Mouse (Mus musculus) liver, adult 2 months (tissue): ENCODE data around the gene Gm20388. TPM values are rescaled to one million over a fixed set of nuclear protein-coding genes. Genes with fewer than 3 reads are reported as not detected.

Experiments
- DNase-seq: peaks from one replicate; pipeline ENCODE4 v3.0.0-alpha.2; 2011; ENCODE audit warnings: low read depth, low spot score; ENCODE audit errors: extremely low read depth
- H3K27ac ChIP-seq: fragments of 200-500 bp; replicated peaks from 2 replicates; pipeline ENCODE4 v1.5.1; 2012; ENCODE audit warnings: low read depth, mild to moderate bottlenecking, control low read depth, inconsistent platforms, low read length; ENCODE audit not compliant: insufficient read depth
- H3K27me3 ChIP-seq: fragments of 200-500 bp; 2 replicates; pipeline ENCODE4 v1.6.1; 2012; ENCODE audit warnings: mild to moderate bottlenecking, moderate library complexity, low read length, inconsistent platforms; ENCODE audit not compliant: control insufficient read depth, insufficient read depth
- H3K36me3 ChIP-seq: fragments of 200-500 bp; 2 replicates; pipeline ENCODE4 v1.6.1; 2012; ENCODE audit warnings: low read length, inconsistent platforms; ENCODE audit not compliant: control insufficient read depth, insufficient read depth
- H3K4me1 ChIP-seq: fragments of 200-500 bp; 2 replicates; pipeline ENCODE4 v1.6.1; 2011; ENCODE audit warnings: low read length; ENCODE audit not compliant: control insufficient read depth, insufficient read depth
- H3K4me3 ChIP-seq: fragments of 200-500 bp; 2 replicates; pipeline ENCODE4 v1.5.1; 2011; ENCODE audit warnings: low read depth, mild to moderate bottlenecking, control low read depth, low read length, moderate library complexity; ENCODE audit not compliant: insufficient read depth
- H3K79me2 ChIP-seq: fragments of 200-500 bp; 2 replicates; pipeline ENCODE4 v1.6.1; 2012; ENCODE audit warnings: inconsistent platforms, mild to moderate bottlenecking, low read length, moderate library complexity; ENCODE audit not compliant: control insufficient read depth, insufficient read depth
- H3K9ac ChIP-seq: fragments of 200-500 bp; 2 replicates; pipeline ENCODE4 v1.6.1; 2012; ENCODE audit warnings: low read depth, mild to moderate bottlenecking, control low read depth, inconsistent platforms, low read length
- CTCF ChIP-seq: fragments of 200-500 bp; IDR thresholded peaks from 2 replicates; pipeline ENCODE4 v1.5.1; 2011; ENCODE audit warnings: low read depth, low read length, control low read depth
- POLR2A ChIP-seq: fragments of 200-500 bp; IDR thresholded peaks from 2 replicates; pipeline ENCODE4 v1.6.1; 2011; ENCODE audit warnings: low read length, control low read depth; ENCODE audit not compliant: insufficient read depth; ENCODE audit errors: extremely low read depth
- WGBS: fragments of 180-500 bp; shearing (Covaris S2); methylation state at CpG from one replicate; pipeline ENCODE4 v1.1.7; 2018; 5-methylcytosine and 5-hydroxymethylcytosine counted together
- polyA plus RNA-seq: library from polyadenylated mRNA; depleted of rRNA; stranded (reverse); fragments of >200 nt; gene quantifications from 2 replicates; pipeline ENCODE4 v1.2.3, GENCODE M21; 2012
- total RNA-seq: library from RNA; depleted of rRNA; stranded (reverse); fragments of >200 nt; gene quantifications from 2 replicates; pipeline ENCODE4 v1.2.3, GENCODE M21; 2014

The Gm20388 gene
- total and polyA plus RNA-seq, 2 experiments = 6.4 to 19.9 TPM

DNA sequence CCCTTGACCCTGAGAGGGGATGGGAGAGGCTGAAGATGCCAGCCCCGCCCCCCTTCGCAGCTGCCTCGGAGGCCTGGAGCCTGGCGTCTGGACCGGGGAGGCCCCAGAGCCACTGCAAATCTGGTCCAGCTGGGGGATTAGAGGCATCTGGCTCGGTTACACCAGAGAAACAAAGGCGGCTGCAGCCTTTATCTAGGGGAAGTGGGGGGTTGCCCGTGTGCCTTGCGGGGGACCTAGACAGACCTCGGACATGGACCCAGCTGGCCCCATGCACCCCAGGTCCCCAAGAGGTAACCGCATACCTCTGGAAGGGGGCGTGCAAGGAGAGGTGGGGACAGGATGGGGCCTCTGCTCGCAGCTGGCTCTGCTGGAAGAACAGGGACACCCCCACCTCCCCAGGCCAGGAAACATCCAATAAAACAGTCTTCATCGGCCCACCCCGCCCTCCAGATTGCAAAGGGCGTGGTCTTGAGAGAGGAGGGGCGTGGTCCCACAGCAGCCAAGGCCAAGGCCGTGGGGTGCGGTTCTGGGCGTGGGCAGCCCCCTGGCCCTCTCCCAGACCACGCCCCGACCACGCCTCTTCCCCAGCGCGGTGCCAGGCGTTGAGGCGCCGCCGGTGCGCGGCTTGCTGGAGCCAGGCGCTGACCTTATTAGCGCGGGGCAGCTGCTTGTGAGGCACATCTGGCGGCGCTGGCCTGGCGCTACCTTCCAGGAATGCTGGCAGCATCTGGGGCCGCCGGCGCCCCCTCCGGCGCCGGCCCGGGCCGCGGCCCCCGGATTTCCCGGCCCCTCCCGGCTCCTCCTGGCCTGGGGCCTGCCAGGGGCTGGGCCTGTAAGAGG lies 365.6 kb downstream of the Gm20388 start:
- Histone ChIP-seq H3K4me3 (peak overlapping the region; percentile 9; the same call in 1 of the 2 replicates), H3K27me3 (no peaks in the 10 kb centered on the region), H3K36me3 (no peaks in the 10 kb centered on the region), H3K9ac (no peak overlapping the region), H3K79me2 (no peaks in the 10 kb centered on the region), H3K4me1 (peaks cover 4% of the 10 kb centered on the region; the same call in 1 of the 2 replicates), H3K27ac (peak overlapping the region; percentile 14; the same call in 1 of the 2 replicates)
- WGBS = 8% methylated on average over 49 of the region's 49 CpGs
- peak; percentile 62 for DNase-seq
- no peak for TF ChIP-seq POLR2A
- no peak for TF ChIP-seq CTCF

DNA sequence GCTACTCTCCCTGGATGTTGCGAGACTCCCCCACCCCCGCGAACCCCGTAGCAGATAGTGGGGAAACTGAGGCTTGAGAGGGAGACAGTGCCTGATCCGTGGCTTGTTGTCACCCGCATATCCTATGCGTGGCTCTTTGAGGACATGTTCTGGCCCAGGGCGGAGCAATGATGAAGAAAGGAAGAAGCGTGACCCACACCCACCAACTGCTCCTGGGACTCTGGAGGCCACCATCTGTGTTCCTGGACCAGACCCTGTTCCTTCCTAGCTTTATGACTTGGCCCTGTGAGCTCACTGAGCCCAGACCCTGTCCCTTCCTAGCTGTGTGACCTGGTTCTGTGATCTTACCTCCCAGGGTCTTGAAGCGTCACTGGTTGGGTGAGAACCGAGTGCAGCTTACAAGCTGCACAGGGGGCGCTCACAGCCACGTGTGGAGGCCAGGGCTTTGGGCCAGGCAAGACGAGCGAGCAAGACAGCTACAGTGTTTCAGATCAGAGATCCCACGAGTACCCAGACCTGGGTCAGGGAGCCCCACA lies 366.3 kb downstream of the Gm20388 start:
- Histone ChIP-seq H3K9ac (no peak overlapping the region), H3K4me3 (no peak overlapping the region), H3K36me3 (no peaks in the 10 kb centered on the region), H3K4me1 (peaks cover 4% of the 10 kb centered on the region; the same call in 1 of the 2 replicates), H3K27me3 (no peaks in the 10 kb centered on the region), H3K79me2 (no peaks in the 10 kb centered on the region), H3K27ac (no peak overlapping the region)
- TF ChIP-seq POLR2A (no peak), CTCF (peak; percentile 13; the same call in 1 of the 2 replicates)
- DNase-seq = no peak
- 38% methylated on average over 16 of the region's 16 CpGs for WGBS

DNA sequence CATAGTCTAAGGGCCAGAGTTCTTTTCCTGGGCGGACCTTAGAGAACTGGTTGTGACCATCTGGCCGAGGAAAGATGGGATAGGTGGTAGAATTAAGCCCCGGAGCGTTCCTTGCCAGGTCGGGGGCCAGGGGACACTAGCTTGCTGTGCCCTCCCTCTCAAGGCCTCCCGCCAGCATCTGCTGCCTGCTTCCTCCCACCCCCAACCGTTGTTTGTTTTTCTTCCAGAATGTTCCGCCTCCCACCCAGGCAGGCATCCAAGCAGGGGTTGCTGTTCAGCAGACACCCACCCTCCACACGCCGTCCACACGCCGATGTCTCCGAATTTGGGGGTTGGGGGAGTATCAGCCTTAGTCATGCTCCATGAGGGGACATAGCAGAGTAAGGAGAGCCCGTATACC lies 367.4 kb downstream of the Gm20388 start:
- Histone ChIP-seq H3K36me3 (no peaks in the 10 kb centered on the region), H3K27ac (no peak overlapping the region), H3K4me3 (no peak overlapping the region), H3K9ac (no peak overlapping the region), H3K27me3 (no peaks in the 10 kb centered on the region), H3K79me2 (no peaks in the 10 kb centered on the region), H3K4me1 (peaks cover 4% of the 10 kb centered on the region; the same call in 1 of the 2 replicates)
- DNase-seq = no peak
- 78% methylated on average over 14 of the region's 14 CpGs for WGBS
- TF ChIP-seq CTCF (no peak), POLR2A (no peak)

DNA sequence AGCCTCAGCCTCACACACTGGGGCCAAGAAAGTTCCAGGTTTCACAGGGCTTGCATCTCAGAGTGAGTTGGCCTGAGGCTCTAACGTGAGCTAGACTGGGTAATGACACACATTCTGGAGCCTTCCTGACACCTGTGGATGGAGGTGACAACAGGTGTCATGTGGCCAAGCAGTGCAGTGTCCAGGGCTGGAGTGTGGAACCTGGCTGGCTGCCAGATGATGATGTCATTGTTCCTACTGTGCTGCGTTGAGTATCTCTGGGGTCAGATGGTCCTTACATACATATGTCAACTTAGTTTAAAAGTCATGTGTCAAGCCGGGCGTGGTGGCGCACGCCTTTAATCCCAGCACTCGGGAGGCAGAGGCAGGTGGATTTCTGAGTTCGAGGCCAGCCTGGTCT lies 368.8 kb downstream of the Gm20388 start:
- H3K4me3 ChIP-seq = no peak overlapping the region
- TF ChIP-seq POLR2A (no peak), CTCF (no peak)
- no peak overlapping the region for H3K27ac ChIP-seq
- no peaks in the 10 kb centered on the region for H3K36me3 ChIP-seq
- no peaks in the 10 kb centered on the region for H3K27me3 ChIP-seq
- no peak overlapping the region for H3K9ac ChIP-seq
- WGBS = 68% methylated on average over 8 of the region's 8 CpGs
- H3K4me1 ChIP-seq = peaks cover 4% of the 10 kb centered on the region; the same call in 1 of the 2 replicates
- DNase-seq = peak; percentile 48
- no peaks in the 10 kb centered on the region for H3K79me2 ChIP-seq

DNA sequence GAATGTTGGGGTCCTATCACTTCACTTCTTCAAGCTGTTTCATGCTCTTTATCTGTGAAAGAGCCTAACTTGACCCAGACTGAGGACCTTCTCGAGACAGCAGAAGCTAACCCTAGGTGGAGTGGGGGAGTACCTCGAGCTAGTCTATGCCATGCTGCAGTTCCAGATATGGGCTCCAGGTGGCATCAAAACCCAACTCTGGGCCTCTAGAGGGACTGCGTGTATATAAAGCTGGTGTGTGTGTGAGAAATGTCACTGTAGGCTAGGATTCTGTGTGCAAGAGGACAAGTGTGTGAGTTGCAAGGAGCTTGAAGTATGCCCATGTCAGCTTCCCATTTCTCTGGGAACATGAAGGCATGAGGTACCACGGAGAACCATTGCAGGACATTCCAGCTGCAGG lies 370.8 kb downstream of the Gm20388 start:
- no peak overlapping the region for H3K4me3 ChIP-seq
- H3K27ac ChIP-seq = no peak overlapping the region
- TF ChIP-seq POLR2A (no peak), CTCF (peak; percentile 80)
- WGBS = 25% methylated on average over 4 of the region's 4 CpGs
- DNase-seq = peak; percentile 37
- no peaks in the 10 kb centered on the region for H3K36me3 ChIP-seq
- H3K9ac ChIP-seq = no peak overlapping the region
- no peaks in the 10 kb centered on the region for H3K79me2 ChIP-seq
- no peaks in the 10 kb centered on the region for H3K27me3 ChIP-seq
- peaks cover 4% of the 10 kb centered on the region for H3K4me1 ChIP-seq
